In genomic region chr1:191396446-191396845, GRCm38 (mm10) we compare ENCODE assay signal across 8 mouse cellular contexts. TPM values are rescaled to one million over a fixed set of nuclear protein-coding genes. Genes with fewer than 3 reads are reported as not detected.
A peak's percentile ranks its signal among the peaks of the same experiment; 100 is the strongest.
DNase-seq lines count a peak whose midpoint lies in the region; ATAC-seq and TF ChIP-seq lines count a peak whose summit lies in the region.

No protein-coding gene starts in this region.

- H3K4me3 ChIP-seq in forebrain, embryonic 14.5 days (ENCODE audit: low read depth, low read length) = peak overlapping the region; percentile 66
- peak overlapping the region; percentile 92 for H3K4me3 ChIP-seq in liver, embryonic 16.5 days (ENCODE audit: low read depth, low read length)
- peak overlapping the region; percentile 93 for H3K4me3 ChIP-seq in olfactory bulb, adult 2 months (ENCODE audit: insufficient read depth, low read depth, low read length)

- H3K27me3 ChIP-seq in forebrain, embryonic 14.5 days (replicated peaks; ENCODE audit: control insufficient read depth, insufficient read depth, low read length) = no peaks in the 10 kb centered on the region
- H3K27me3 ChIP-seq in liver, embryonic 16.5 days (ENCODE audit: control insufficient read depth, insufficient read depth, low read depth, low read length) = no peaks in the 10 kb centered on the region

- under 1% methylated on average over 42 of the region's 74 CpGs for WGBS in forebrain, embryonic 14.5 days
- WGBS in liver, embryonic 16.5 days (ENCODE audit: insufficient replicate concordance) = under 1% methylated on average over 47 of the region's 74 CpGs
- WGBS in olfactory bulb, adult 2 months = 2% methylated on average over 73 of the region's 74 CpGs

- TF ChIP-seq CTCF in olfactory bulb, adult 2 months (IDR thresholded peaks at IDR 0.05; ENCODE audit: insufficient read depth, low read depth, low read length) = no peak

- peak; percentile 55 for DNase-seq in layer of hippocampus, adult 11-12 months (ENCODE audit: low spot score)
- no peak for DNase-seq in layer of hippocampus, adult 9-10 months (ENCODE audit: low spot score)
- DNase-seq in adrenal gland, adult 8-10 months = peak; percentile 38
- DNase-seq in forebrain, embryonic 14.5 days (ENCODE audit: low spot score) = peak; percentile 47

- H3K27ac ChIP-seq in forebrain, embryonic 14.5 days (ENCODE audit: low read depth, low read length) = peak overlapping the region; percentile 78
- peak overlapping the region; percentile 96 for H3K27ac ChIP-seq in liver, embryonic 16.5 days (ENCODE audit: low read length)
- peak overlapping the region; percentile 97 for H3K27ac ChIP-seq in olfactory bulb, adult 2 months (ENCODE audit: insufficient read depth, low read depth, low read length)

- H3K4me1 ChIP-seq in forebrain, embryonic 14.5 days (ENCODE audit: control insufficient read depth, insufficient read depth, low read length) = peaks cover 6% of the 10 kb centered on the region; the same call in 1 of the 2 replicates
- H3K4me1 ChIP-seq in liver, embryonic 16.5 days (ENCODE audit: control insufficient read depth, low read depth, low read length) = peaks cover 19% of the 10 kb centered on the region
- no peaks in the 10 kb centered on the region for H3K4me1 ChIP-seq in olfactory bulb, adult 2 months (ENCODE audit: control insufficient read depth, insufficient read depth, low read length)

- H3K36me3 ChIP-seq in forebrain, embryonic 14.5 days (ENCODE audit: control insufficient read depth, insufficient read depth, low read length) = no peaks in the 10 kb centered on the region
- H3K36me3 ChIP-seq in liver, embryonic 16.5 days (ENCODE audit: control insufficient read depth, insufficient read depth) = no peaks in the 10 kb centered on the region

- H3K9me3 ChIP-seq in forebrain, embryonic 14.5 days (replicated peaks; ENCODE audit: control insufficient read depth, low read length) = no peaks in the 10 kb centered on the region
- H3K9me3 ChIP-seq in liver, embryonic 16.5 days (replicated peaks; ENCODE audit: control insufficient read depth, low read length) = no peaks in the 10 kb centered on the region

- peak overlapping the region; percentile 68 for H3K4me2 ChIP-seq in forebrain, embryonic 14.5 days (ENCODE audit: low read length)
- H3K4me2 ChIP-seq in liver, embryonic 16.5 days (ENCODE audit: low read depth, low read length) = peak overlapping the region; percentile 69

- ATAC-seq in forebrain, embryonic 14.5 days = peak; percentile 19
- ATAC-seq in inflammation-experienced regulatory T-cells, adult 6 months = peak; percentile 4
- peak; percentile 43 for ATAC-seq in liver, embryonic 16.5 days (ENCODE audit: low read depth)
- ATAC-seq in megakaryocyte-erythroid progenitor cell, adult 5-6 weeks (replicated peaks; ENCODE audit: low FRiP score, low TSS enrichment, poor library complexity, severe bottlenecking) = no peak

- peak overlapping the region; percentile 71 for H3K9ac ChIP-seq in forebrain, embryonic 14.5 days (ENCODE audit: low read length)
- H3K9ac ChIP-seq in liver, embryonic 16.5 days (ENCODE audit: low read depth, low read length) = peak overlapping the region; percentile 96

- no peak for TF ChIP-seq POLR2A in olfactory bulb, adult 2 months (IDR thresholded peaks at IDR 0.05; ENCODE audit: insufficient read depth, low read depth, low read length)

RNA-seq across cellular contexts. Expression of gene Ppp2r5a, which starts 6.6 kb away (rescaled TPM):
- total RNA-seq in adrenal gland, adult 8-10 months (2022) = 100 to 1,000 TPM in 3 of 4 experiments, 10 to 100 TPM in 1; 91.2 to 155 (median 133) TPM
- 10.5 and 11.8 TPM in 2 replicates for polyA plus RNA-seq in forebrain, embryonic 14.5 days (2014; fragmentation: Nextera tagmentation; extraction: Ambion mirVana)
- 10 to 100 TPM; 33.7 to 66.6 (median 43.3) TPM for polyA plus RNA-seq in inflammation-experienced regulatory T-cells, adult 6 months (2017; shearing (Covaris generic))
- polyA plus RNA-seq in liver, embryonic 16.5 days (2015; fragmentation: Nextera tagmentation; extraction: Ambion mirVana) = 9.8 and 11.3 TPM in 2 replicates
- 149 and 263 TPM in 2 replicates for polyA plus RNA-seq in olfactory bulb, adult 2 months (2012; ENCODE audit: insufficient read depth, insufficient read length, low replicate concordance, missing spikeins)
- 55.0 and 74.1 TPM in 2 replicates for total RNA-seq in megakaryocyte-erythroid progenitor cell, adult 5-6 weeks (2014; fragmentation: Nextera tagmentation)
- total RNA-seq in megakaryocyte-erythroid progenitor cell, adult 5-6 weeks (2017) = 61.8 and 97.2 TPM in 2 replicates
